Mouse (Mus musculus): ENCODE measurements at regions not wholly inside any gene's neighbourhood (a gene's known extent, or its start where the extent isn't known, plus 50 kb on each side); places are given as distances from the start of the nearest gene placed in this dataset.
A peak's percentile ranks its signal among the peaks of the same experiment; 100 is the strongest.

- Histone ChIP-seq H3K4me1 (replicated peaks) (no peaks in the 10 kb centered on the region), H3K4me3 (no peak overlapping the region), H3K9ac (no peak overlapping the region), H3K36me3 (no peaks in the 10 kb centered on the region), H3K27ac (ENCODE audit: poor library complexity, severe bottlenecking) (no peak overlapping the region), H3K27me3 (replicated peaks) (peaks cover 4% of the 10 kb centered on the region; the same call in 1 of the 2 replicates), H3K4me2 (no peak overlapping the region), H3K9me3 (replicated peaks) (no peaks in the 10 kb centered on the region)
- WGBS, result 42% methylated on average over 7 of the region's 7 CpGs
- no peak for ATAC-seq (ENCODE audit: insufficient number of reproducible peaks, low FRiP score)
Observed at GRCm38 (mm10) chr19:56225039-56225438, 61.9 kb upstream of the Habp2 start.

- H3K4me1 ChIP-seq (replicated peaks), result no peaks in the 10 kb centered on the region
Observed at GRCm38 (mm10) chr19:56225518-56225917, 61.4 kb upstream of the Habp2 start.

GRCm38 (mm10) chr19:56228586-56228985 lies 58.4 kb upstream of the Habp2 start:
- ATAC-seq (ENCODE audit: insufficient number of reproducible peaks, low FRiP score), result no peak
- Histone ChIP-seq H3K27ac (ENCODE audit: poor library complexity, severe bottlenecking) (no peak overlapping the region), H3K9ac (no peak overlapping the region), H3K36me3 (no peaks in the 10 kb centered on the region), H3K4me3 (no peak overlapping the region), H3K4me1 (replicated peaks) (no peaks in the 10 kb centered on the region; the same call in 1 of the 2 replicates), H3K9me3 (replicated peaks) (peaks cover 6% of the 10 kb centered on the region), H3K27me3 (replicated peaks) (peaks cover 4% of the 10 kb centered on the region; the same call in 1 of the 2 replicates), H3K4me2 (no peak overlapping the region)

More at GRCm38 (mm10) chr19:56225518-56225917, 61.4 kb upstream of the Habp2 start:
- H3K4me3 ChIP-seq, result no peak overlapping the region
- no peak overlapping the region for H3K4me2 ChIP-seq
- no peak for ATAC-seq (ENCODE audit: insufficient number of reproducible peaks, low FRiP score)
- H3K9me3 ChIP-seq (replicated peaks), result no peaks in the 10 kb centered on the region
- peaks cover 4% of the 10 kb centered on the region; the same call in 1 of the 2 replicates for H3K27me3 ChIP-seq (replicated peaks)
- no peak overlapping the region for H3K9ac ChIP-seq
- H3K36me3 ChIP-seq, result no peaks in the 10 kb centered on the region
- no peak overlapping the region for H3K27ac ChIP-seq (ENCODE audit: poor library complexity, severe bottlenecking)
- WGBS, result 76% methylated on average over 3 of the region's 3 CpGs

GRCm38 (mm10) chr19:56231430-56231829 lies 55.5 kb upstream of the Habp2 start:
- ATAC-seq (ENCODE audit: insufficient number of reproducible peaks, low FRiP score), result no peak
- Histone ChIP-seq H3K4me2 (no peak overlapping the region), H3K4me1 (replicated peaks) (no peaks in the 10 kb centered on the region; the same call in 1 of the 2 replicates), H3K36me3 (no peaks in the 10 kb centered on the region), H3K9ac (no peak overlapping the region), H3K4me3 (no peak overlapping the region), H3K27me3 (replicated peaks) (0 out of 2 replicates have a peak, but pooled peaks cover under 1% of the 10 kb centered on the region), H3K9me3 (replicated peaks) (peaks cover 6% of the 10 kb centered on the region), H3K27ac (ENCODE audit: poor library complexity, severe bottlenecking) (no peak overlapping the region)
- 73% methylated on average over 8 of the region's 8 CpGs for whole genome bisulfite sequencing

GRCm38 (mm10) chr19:56231849-56232248 lies 55.1 kb upstream of the Habp2 start:
- H3K36me3 ChIP-seq, result no peaks in the 10 kb centered on the region
- no peak overlapping the region for H3K4me2 ChIP-seq
- no peak overlapping the region for H3K9ac ChIP-seq
- H3K4me3 ChIP-seq, result no peak overlapping the region
- no peaks in the 10 kb centered on the region for H3K27me3 ChIP-seq (replicated peaks)
- H3K9me3 ChIP-seq (replicated peaks), result peaks cover 6% of the 10 kb centered on the region
- no peak for ATAC-seq (ENCODE audit: insufficient number of reproducible peaks, low FRiP score)
- 60% methylated on average over 9 of the region's 9 CpGs for WGBS
- H3K4me1 ChIP-seq (replicated peaks), result no peaks in the 10 kb centered on the region; the same call in 1 of the 2 replicates
- H3K27ac ChIP-seq (ENCODE audit: poor library complexity, severe bottlenecking), result no peak overlapping the region

GRCm38 (mm10) chr19:56232269-56232668 lies 54.7 kb upstream of the Habp2 start:
- Histone ChIP-seq H3K9me3 (replicated peaks) (peaks cover 6% of the 10 kb centered on the region), H3K4me3 (no peak overlapping the region), H3K27me3 (replicated peaks) (no peaks in the 10 kb centered on the region), H3K4me2 (no peak overlapping the region), H3K36me3 (no peaks in the 10 kb centered on the region), H3K27ac (ENCODE audit: poor library complexity, severe bottlenecking) (peak overlapping the region; percentile 44; the same call in 1 of the 2 replicates), H3K9ac (no peak overlapping the region), H3K4me1 (replicated peaks) (no peaks in the 10 kb centered on the region; the same call in 1 of the 2 replicates)
- 0 out of 2 replicates have a peak, but pooled peaks have one; percentile 15 for ATAC-seq (ENCODE audit: insufficient number of reproducible peaks, low FRiP score)
- 63% methylated on average over 7 of the region's 7 CpGs for WGBS

GRCm38 (mm10) chr19:56232950-56233349 lies 54.0 kb upstream of the Habp2 start:
- H3K27ac ChIP-seq (ENCODE audit: poor library complexity, severe bottlenecking), result no peak overlapping the region
- ATAC-seq (ENCODE audit: insufficient number of reproducible peaks, low FRiP score), result no peak
- no peak overlapping the region for H3K4me2 ChIP-seq
- no peaks in the 10 kb centered on the region for H3K27me3 ChIP-seq (replicated peaks)
- no peaks in the 10 kb centered on the region; the same call in 1 of the 2 replicates for H3K4me1 ChIP-seq (replicated peaks)
- WGBS, result 96% methylated on average over 5 of the region's 5 CpGs
- no peaks in the 10 kb centered on the region for H3K36me3 ChIP-seq
- H3K9me3 ChIP-seq (replicated peaks), result peaks cover 6% of the 10 kb centered on the region
- no peak overlapping the region for H3K4me3 ChIP-seq
- no peak overlapping the region for H3K9ac ChIP-seq

- no peak overlapping the region for H3K4me3 ChIP-seq
- no peaks in the 10 kb centered on the region for H3K36me3 ChIP-seq
- ATAC-seq (ENCODE audit: insufficient number of reproducible peaks, low FRiP score), result no peak
- WGBS, result 54% methylated on average over 2 of the region's 2 CpGs
- no peak overlapping the region for H3K9ac ChIP-seq
- no peak overlapping the region for H3K4me2 ChIP-seq
- no peaks in the 10 kb centered on the region for H3K27me3 ChIP-seq (replicated peaks)
- H3K4me1 ChIP-seq (replicated peaks), result no peaks in the 10 kb centered on the region; the same call in 1 of the 2 replicates
- peaks cover 6% of the 10 kb centered on the region for H3K9me3 ChIP-seq (replicated peaks)
- no peak overlapping the region for H3K27ac ChIP-seq (ENCODE audit: poor library complexity, severe bottlenecking)
Observed at GRCm38 (mm10) chr19:56235040-56235439, 51.9 kb upstream of the Habp2 start.

All from heart, embryonic 12.5 days (tissue).